Mouse (Mus musculus): ENCODE data around the gene Gm3618. TPM values are rescaled to one million over a fixed set of nuclear protein-coding genes. Genes with fewer than 3 reads are reported as not detected.

Gm3618 gene
- polyA plus RNA-seq (2015; fragmentation: Nextera tagmentation; extraction: Ambion mirVana) = not detected in 2 replicates

DNA sequence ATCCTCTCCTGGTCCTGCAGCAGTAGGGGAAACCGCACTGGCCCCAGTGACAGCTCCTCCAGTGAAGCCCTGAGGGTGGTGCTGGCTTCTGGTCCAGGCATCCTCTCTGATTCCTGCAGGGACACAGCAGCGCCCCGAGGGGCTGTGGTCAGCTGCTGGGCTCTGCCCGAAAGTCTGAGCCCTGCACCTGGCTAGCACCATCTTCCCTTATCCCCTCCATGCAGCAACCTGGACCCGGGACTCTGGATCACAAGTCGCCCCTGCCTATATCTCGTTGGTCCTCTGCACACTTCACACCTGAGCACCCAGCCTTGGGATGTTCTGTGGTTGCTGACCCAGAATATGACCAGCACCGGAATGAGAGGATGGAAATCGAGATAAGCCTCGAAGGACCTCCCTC, at the start of gene Gm3618:
TSS of gene Gm3618 (minus strand) at position 101 of the 400 bp plus-strand sequence.

DNA sequence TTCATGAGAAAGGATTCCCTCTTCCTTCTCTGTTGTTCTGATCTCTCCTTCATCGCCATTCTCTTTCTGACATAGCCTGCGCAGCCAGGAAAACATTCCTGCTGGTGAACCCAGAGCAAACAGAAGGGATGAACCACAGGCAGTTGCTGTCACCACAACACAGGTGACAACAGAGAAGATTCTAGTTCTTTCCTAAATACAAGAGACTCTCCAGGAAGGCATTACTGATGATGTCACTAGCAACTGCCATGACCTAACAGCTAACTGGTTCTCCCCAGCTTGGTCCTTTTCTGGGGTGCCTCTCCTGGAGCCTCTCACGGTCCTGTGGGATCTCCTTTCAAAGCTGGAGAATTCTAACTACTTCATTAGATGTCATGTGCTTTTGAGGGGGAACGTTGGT, 46.7 kb upstream of the Gm3618 start, which contains the start of gene Gm16440:
TSS of gene Gm16440 (minus strand) at position 101 of the 400 bp plus-strand sequence.

DNA sequence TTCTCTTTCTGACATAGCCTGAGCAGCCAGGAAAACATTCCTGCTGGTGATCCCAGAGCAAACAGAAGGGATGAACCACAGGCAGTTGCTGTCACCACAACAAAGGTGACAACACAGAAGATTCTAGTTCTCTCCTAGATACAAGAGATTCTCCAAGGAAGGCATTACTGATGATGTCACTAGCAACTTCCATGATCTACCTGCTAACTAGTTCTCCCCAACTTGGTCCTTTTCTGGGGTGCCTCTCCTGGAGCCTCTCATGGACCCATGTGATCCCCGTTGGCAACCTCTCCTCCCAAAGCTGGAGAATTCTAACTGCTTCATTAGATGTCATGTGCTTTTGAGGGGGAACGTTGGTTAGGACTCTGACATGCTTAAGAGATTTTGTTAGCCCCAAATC, 38.7 kb downstream of the Gm3618 start, which contains the start of gene Gm21103:
TSS of gene Gm21103 (minus strand) at position 101 of the 400 bp plus-strand sequence.

DNA sequence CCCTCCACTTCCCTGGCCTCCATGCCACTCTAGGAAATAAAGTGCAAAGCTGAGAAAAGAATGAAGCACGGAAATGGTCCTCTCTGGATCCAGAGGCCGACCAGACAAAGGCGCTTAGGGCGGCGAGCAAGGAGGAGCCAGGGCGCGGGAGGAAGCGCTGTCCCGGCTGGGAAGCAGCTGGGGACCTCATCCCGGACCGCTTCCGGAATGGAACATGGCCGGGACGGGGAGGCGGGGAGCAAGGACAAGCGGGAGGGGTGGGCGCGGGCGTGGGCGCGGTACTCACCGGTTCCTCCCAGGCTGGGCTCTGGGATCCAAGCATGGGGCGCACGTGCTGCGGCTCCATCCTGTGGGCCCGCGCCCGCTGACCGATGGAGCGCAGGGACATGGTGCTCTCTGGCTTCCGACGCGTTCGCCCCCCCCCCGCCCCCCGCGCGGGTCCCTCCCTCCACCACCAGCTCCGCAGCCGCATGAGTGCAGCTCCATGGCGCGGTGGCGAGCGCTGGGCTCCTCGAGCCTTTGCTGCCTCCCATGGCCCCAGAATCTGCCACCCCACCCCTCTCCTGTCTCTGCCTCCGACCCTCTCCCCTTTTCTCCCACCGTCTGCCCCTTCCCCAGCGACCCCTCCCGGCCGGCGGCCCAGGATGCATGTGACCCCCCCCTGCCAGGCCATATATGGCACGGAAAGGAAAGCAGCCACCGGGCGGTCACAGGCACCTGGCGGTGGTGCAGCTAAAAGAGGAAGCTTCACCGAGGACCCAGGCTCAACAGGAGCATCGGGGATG, 56.4 kb downstream of the Gm3618 start, which contains the start of gene Gm3411:
TSS of gene Gm3411 (minus strand) at position 320 of the 785 bp plus-strand sequence.

Other genes starting within 250 kb of the Gm3618 start
- not detected in 2 replicates for gene Gm8206, start 249.7 kb downstream of the Gm3618 start, polyA plus RNA-seq (2015; fragmentation: Nextera tagmentation; extraction: Ambion mirVana)
- gene Gm3468, start 235.0 kb downstream of the Gm3618 start, polyA plus RNA-seq (2015; fragmentation: Nextera tagmentation; extraction: Ambion mirVana) = 0.23 and 0.47 TPM in 2 replicates
- gene Gm3476, start 217.9 kb downstream of the Gm3618 start, polyA plus RNA-seq (2015; fragmentation: Nextera tagmentation; extraction: Ambion mirVana) = not detected in 2 replicates
- gene Gm21560, start 124.4 kb downstream of the Gm3618 start, polyA plus RNA-seq (2015; fragmentation: Nextera tagmentation; extraction: Ambion mirVana) = not detected in 2 replicates
- 0.19 TPM in 1 of 2 replicates, not detected in the other for gene Gm3411, start 56.4 kb downstream of the Gm3618 start, polyA plus RNA-seq (2015; fragmentation: Nextera tagmentation; extraction: Ambion mirVana)
- gene Gm21103, start 38.8 kb downstream of the Gm3618 start, polyA plus RNA-seq (2015; fragmentation: Nextera tagmentation; extraction: Ambion mirVana) = not detected in 2 replicates
- not detected in 2 replicates for gene Gm16440, start 46.6 kb upstream of the Gm3618 start, polyA plus RNA-seq (2015; fragmentation: Nextera tagmentation; extraction: Ambion mirVana)
- not detected in 2 replicates for gene Gm3591, start 68.8 kb upstream of the Gm3618 start, polyA plus RNA-seq (2015; fragmentation: Nextera tagmentation; extraction: Ambion mirVana)
- not detected in 2 replicates for gene Gm3594, start 100.9 kb upstream of the Gm3618 start, polyA plus RNA-seq (2015; fragmentation: Nextera tagmentation; extraction: Ambion mirVana)
- gene Gm8356, start 193.6 kb upstream of the Gm3618 start, polyA plus RNA-seq (2015; fragmentation: Nextera tagmentation; extraction: Ambion mirVana) = not detected in 2 replicates
- 0.10 and 0.15 TPM in 2 replicates for gene Gm3629, start 246.9 kb upstream of the Gm3618 start, polyA plus RNA-seq (2015; fragmentation: Nextera tagmentation; extraction: Ambion mirVana)